In the genomic region with DNA sequence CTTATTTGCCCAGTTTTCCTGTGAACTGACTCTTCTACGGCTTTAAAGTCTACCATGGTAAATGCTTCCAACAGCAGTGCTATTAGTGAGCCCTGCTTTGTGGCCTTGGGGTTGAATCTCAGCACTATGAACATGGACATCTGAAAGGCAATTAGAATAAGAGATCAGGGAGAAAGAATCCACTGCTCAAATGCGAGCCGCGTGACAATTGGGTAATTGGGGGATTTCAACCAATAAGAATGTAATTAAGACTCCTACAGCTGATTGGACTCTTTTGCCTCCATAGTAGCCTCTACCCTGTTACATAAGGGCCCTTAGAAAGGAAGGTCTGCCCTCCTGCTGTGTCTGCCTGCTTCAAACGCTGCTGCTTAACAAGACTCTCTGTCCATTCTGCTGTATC, we compare ENCODE assay signal across 17 mouse cellular contexts.
DNase-seq lines count a peak whose midpoint lies in the region; ATAC-seq and TF ChIP-seq lines count a peak whose summit lies in the region.
"Had no signal": no experiment of that assay in that cellular context is flagged by ENCODE, and none has a peak within 500 bp of the region (broad histone marks: within the 10 kb centered on the region; RNA-seq: fewer than 3 reads in every experiment).

No protein-coding gene starts in this region.

- H3K9ac ChIP-seq in liver, embryonic 13.5 days = no peak overlapping the region
- H3K9ac ChIP-seq in liver, postnatal 0 days (replicated peaks) = no peak overlapping the region
- H3K9ac ChIP-seq in liver, embryonic 15.5 days = no peak overlapping the region
- H3K9ac ChIP-seq: embryonic facial prominence, embryonic 12.5 days; heart, embryonic 15.5 days; limb, embryonic 15.5 days had no signal

- no peak for ATAC-seq in liver, embryonic 13.5 days (ENCODE audit: low read depth)
- ATAC-seq in liver, postnatal 0 days = no peak
- no peak for ATAC-seq in liver, embryonic 15.5 days (ENCODE audit: insufficient read depth)

- no peak for TF ChIP-seq EP300 in liver, postnatal 0 days (IDR thresholded peaks at IDR 0.05; ENCODE audit: low read depth)

- 66% methylated on average over 5 of the region's 5 CpGs for WGBS in liver, embryonic 13.5 days (ENCODE audit: insufficient replicate concordance)
- WGBS in liver, postnatal 0 days (ENCODE audit: insufficient replicate concordance) = 80% methylated on average over 5 of the region's 5 CpGs
- 67% methylated on average over 5 of the region's 5 CpGs for WGBS in liver, embryonic 15.5 days (ENCODE audit: insufficient replicate concordance)
- 72% methylated on average over 5 of the region's 5 CpGs for WGBS in cerebellum, adult 2 months

- H3K9me3 ChIP-seq in liver, embryonic 13.5 days (replicated peaks) = no peaks in the 10 kb centered on the region
- H3K9me3 ChIP-seq in liver, postnatal 0 days (ENCODE audit: low read length) = no peaks in the 10 kb centered on the region
- no peaks in the 10 kb centered on the region for H3K9me3 ChIP-seq in liver, embryonic 15.5 days (replicated peaks)
- H3K9me3 ChIP-seq: embryonic facial prominence, embryonic 12.5 days; heart, embryonic 15.5 days; limb, embryonic 15.5 days had no signal

- no peak for TF ChIP-seq CTCF in liver, postnatal 0 days (IDR thresholded peaks at IDR 0.05; ENCODE audit: low read depth)
- TF ChIP-seq CTCF in cerebellum, adult 2 months (IDR thresholded peaks at IDR 0.05; ENCODE audit: borderline replicate concordance, insufficient read depth, low read depth, low read length) = no peak

- peak overlapping the region; percentile 47 for H3K27ac ChIP-seq in liver, embryonic 13.5 days
- no peak overlapping the region; the same call in 1 of the 2 replicates for H3K27ac ChIP-seq in liver, postnatal 0 days (ENCODE audit: low read depth)
- H3K27ac ChIP-seq in liver, embryonic 15.5 days (replicated peaks) = peak overlapping the region; percentile 61; the same call in 1 of the 2 replicates
- no peak overlapping the region for H3K27ac ChIP-seq in cerebellum, adult 2 months (ENCODE audit: insufficient read depth, low read length)
- H3K27ac ChIP-seq: embryonic facial prominence, embryonic 12.5 days; heart, embryonic 15.5 days; limb, embryonic 15.5 days had no signal

- H3K4me2 ChIP-seq in liver, embryonic 13.5 days = no peak overlapping the region
- no peak overlapping the region for H3K4me2 ChIP-seq in liver, postnatal 0 days (ENCODE audit: low read depth, low read length)
- H3K4me2 ChIP-seq in liver, embryonic 15.5 days = no peak overlapping the region
- H3K4me2 ChIP-seq: embryonic facial prominence, embryonic 12.5 days; heart, embryonic 15.5 days; limb, embryonic 15.5 days had no signal

- TF ChIP-seq POLR2A in cerebellum, adult 2 months (IDR thresholded peaks at IDR 0.05; ENCODE audit: borderline replicate concordance, insufficient read depth, low read length) = no peak

- no peak overlapping the region for H3K4me3 ChIP-seq in liver, embryonic 13.5 days (replicated peaks)
- H3K4me3 ChIP-seq in liver, postnatal 0 days (ENCODE audit: low read depth, low read length) = no peak overlapping the region
- H3K4me3 ChIP-seq in liver, embryonic 15.5 days (replicated peaks) = no peak overlapping the region
- no peak overlapping the region for H3K4me3 ChIP-seq in cerebellum, adult 2 months (replicated peaks; ENCODE audit: insufficient read depth, low read depth, low read length)
- H3K4me3 ChIP-seq: embryonic facial prominence, embryonic 12.5 days; heart, embryonic 15.5 days; limb, embryonic 15.5 days had no signal

- no peaks in the 10 kb centered on the region for H3K4me1 ChIP-seq in liver, embryonic 13.5 days (replicated peaks)
- no peaks in the 10 kb centered on the region for H3K4me1 ChIP-seq in liver, postnatal 0 days (ENCODE audit: insufficient read depth)
- H3K4me1 ChIP-seq in liver, embryonic 15.5 days (replicated peaks) = 0 out of 2 replicates have a peak, but pooled peaks cover 3% of the 10 kb centered on the region
- H3K4me1 ChIP-seq in cerebellum, adult 2 months (ENCODE audit: control insufficient read depth, insufficient read depth, low read length) = no peaks in the 10 kb centered on the region
- H3K4me1 ChIP-seq: heart, embryonic 15.5 days; limb, embryonic 15.5 days had no signal

- DNase-seq in embryo, embryonic 10 days (ENCODE audit: low spot score) = peak; percentile 19
- no peak for DNase-seq in embryo, embryonic 9.5 days (ENCODE audit: extremely low spot score)
- no peak for DNase-seq in liver, embryonic 13.5 days
- no peak for DNase-seq in liver, postnatal 0 days
- peak; percentile 9 for DNase-seq in embryo, embryonic 11 days
- DNase-seq in right cerebral cortex, postnatal 10 days (ENCODE audit: low spot score in 2 of 2) = no peak
- no peak for DNase-seq in cerebellum, adult 2 months
- DNase-seq: adrenal gland, postnatal 25 days; cerebellum, postnatal 10 days; kidney, adult 8-10 months; kidney, postnatal 36 days; lung, postnatal 10 days; right cerebral cortex, adult 18-20 months had no signal

- H3K27me3 ChIP-seq in liver, embryonic 13.5 days = no peaks in the 10 kb centered on the region
- H3K27me3 ChIP-seq in liver, postnatal 0 days (ENCODE audit: insufficient read depth, low read length) = no peaks in the 10 kb centered on the region
- H3K27me3 ChIP-seq in liver, embryonic 15.5 days = no peaks in the 10 kb centered on the region
- H3K27me3 ChIP-seq in cerebellum, adult 2 months (ENCODE audit: control insufficient read depth, insufficient read depth, low read length) = no peaks in the 10 kb centered on the region
- H3K27me3 ChIP-seq: embryonic facial prominence, embryonic 12.5 days; heart, embryonic 15.5 days; limb, embryonic 15.5 days had no signal

- no peaks in the 10 kb centered on the region for H3K36me3 ChIP-seq in liver, embryonic 13.5 days
- no peaks in the 10 kb centered on the region for H3K36me3 ChIP-seq in liver, postnatal 0 days (replicated peaks; ENCODE audit: insufficient read depth, low read length)
- H3K36me3 ChIP-seq in liver, embryonic 15.5 days (replicated peaks) = no peaks in the 10 kb centered on the region
- H3K36me3 ChIP-seq: embryonic facial prominence, embryonic 12.5 days; heart, embryonic 15.5 days; limb, embryonic 15.5 days had no signal

Comparison
In these comparisons a context has a peak if more than half of its experiments do, and no peak if none do; other contexts are left out.
1. DNase-seq: peak in embryo, embryonic 10 days (single experiment) and embryo, embryonic 11 days (single experiment); none in embryo, embryonic 9.5 days (single experiment), liver, embryonic 13.5 days (single experiment), liver, postnatal 0 days (single experiment), right cerebral cortex, postnatal 10 days (0 of 2) and cerebellum, adult 2 months (0 of 2).
2. H3K27ac ChIP-seq: peak in liver, embryonic 13.5 days (single experiment) and liver, embryonic 15.5 days (single experiment); none in liver, postnatal 0 days (single experiment) and cerebellum, adult 2 months (single experiment).